Comparison of ENCODE assay signal across 24 mouse cellular contexts in the genomic region with DNA sequence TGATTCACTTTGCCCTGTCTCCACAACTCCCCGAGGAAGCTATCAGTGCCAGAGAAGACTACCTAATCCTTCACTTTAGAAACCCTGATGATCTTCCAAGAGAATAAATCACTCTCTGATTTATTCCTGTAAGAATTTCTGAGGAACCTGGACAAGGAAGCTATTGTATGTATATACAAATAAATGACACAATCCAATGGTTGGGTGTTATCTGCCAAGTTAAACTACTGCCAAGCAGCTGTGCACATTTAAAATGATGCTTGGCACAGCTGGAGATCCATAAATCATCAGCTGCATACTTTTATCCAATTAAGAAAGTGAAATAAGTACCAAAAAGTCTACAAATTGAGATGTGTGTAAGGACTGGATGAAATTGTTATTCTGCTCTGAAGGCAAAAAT. TPM values are rescaled to one million over a fixed set of nuclear protein-coding genes. Genes with fewer than 3 reads are reported as not detected.
DNase-seq lines count a peak whose midpoint lies in the region; ATAC-seq lines count a peak whose summit lies in the region.
"Had no signal": no experiment of that assay in that cellular context is flagged by ENCODE, and none has a peak within 500 bp of the region (broad histone marks: within the 10 kb centered on the region; RNA-seq: fewer than 3 reads in every experiment).

No protein-coding gene starts in this region.

- H3K27me3 ChIP-seq in heart, embryonic 13.5 days (replicated peaks) = no peaks in the 10 kb centered on the region
- peaks cover 6% of the 10 kb centered on the region; the same call in 1 of the 2 replicates for H3K27me3 ChIP-seq in midbrain, embryonic 10.5 days (ENCODE audit: low read depth, poor library complexity, severe bottlenecking)
- peaks cover 3% of the 10 kb centered on the region; the same call in 1 of the 2 replicates for H3K27me3 ChIP-seq in midbrain, embryonic 13.5 days
- H3K27me3 ChIP-seq: hindbrain, embryonic 13.5 days; limb, embryonic 13.5 days had no signal

- H3K27ac ChIP-seq in heart, embryonic 13.5 days (replicated peaks) = peak overlapping the region; percentile 94
- H3K27ac ChIP-seq in midbrain, embryonic 10.5 days (replicated peaks) = peak overlapping the region; percentile 33; the same call in 1 of the 2 replicates
- no peak overlapping the region for H3K27ac ChIP-seq in midbrain, embryonic 13.5 days
- H3K27ac ChIP-seq: hindbrain, embryonic 13.5 days; limb, embryonic 13.5 days; liver, embryonic 13.5 days; stomach, postnatal 0 days had no signal

- no peaks in the 10 kb centered on the region for H3K9me3 ChIP-seq in heart, embryonic 13.5 days
- no peaks in the 10 kb centered on the region for H3K9me3 ChIP-seq in midbrain, embryonic 10.5 days (replicated peaks)
- H3K9me3 ChIP-seq in midbrain, embryonic 13.5 days = no peaks in the 10 kb centered on the region
- H3K9me3 ChIP-seq: hindbrain, embryonic 13.5 days; limb, embryonic 13.5 days; liver, embryonic 13.5 days had no signal

- ATAC-seq in heart, embryonic 13.5 days (ENCODE audit: extremely low read depth, insufficient number of reproducible peaks, low FRiP score, low TSS enrichment) = no peak
- ATAC-seq in midbrain, embryonic 13.5 days = no peak
- ATAC-seq: CD4-positive, CD25-positive, alpha-beta regulatory T cell, adult 4 months; inflammation-experienced regulatory T-cells, adult 6 months; midbrain, embryonic 16.5 days had no signal

- H3K36me3 ChIP-seq in heart, embryonic 13.5 days = no peaks in the 10 kb centered on the region
- H3K36me3 ChIP-seq in midbrain, embryonic 10.5 days = no peaks in the 10 kb centered on the region
- no peaks in the 10 kb centered on the region for H3K36me3 ChIP-seq in midbrain, embryonic 13.5 days
- H3K36me3 ChIP-seq: hindbrain, embryonic 13.5 days; limb, embryonic 13.5 days; liver, embryonic 13.5 days had no signal

- H3K4me2 ChIP-seq in heart, embryonic 13.5 days = peak overlapping the region; percentile 47
- H3K4me2 ChIP-seq in midbrain, embryonic 13.5 days (replicated peaks) = no peak overlapping the region
- H3K4me2 ChIP-seq: hindbrain, embryonic 13.5 days; limb, embryonic 13.5 days; liver, embryonic 13.5 days had no signal

- no peak overlapping the region for H3K4me3 ChIP-seq in heart, embryonic 13.5 days
- H3K4me3 ChIP-seq in midbrain, embryonic 10.5 days = no peak overlapping the region
- H3K4me3 ChIP-seq in midbrain, embryonic 13.5 days (replicated peaks) = no peak overlapping the region
- H3K4me3 ChIP-seq: hindbrain, embryonic 13.5 days; limb, embryonic 13.5 days; liver, embryonic 13.5 days had no signal

- no peak overlapping the region; the same call in 1 of the 2 replicates for H3K9ac ChIP-seq in heart, embryonic 13.5 days
- H3K9ac ChIP-seq in midbrain, embryonic 13.5 days (replicated peaks) = no peak overlapping the region
- H3K9ac ChIP-seq: hindbrain, embryonic 13.5 days; limb, embryonic 13.5 days; liver, embryonic 13.5 days had no signal

- no peak for DNase-seq in heart, adult 18-20 months
- no peak for DNase-seq in midbrain, embryonic 10.5 days (ENCODE audit: low spot score)
- peak; percentile 8 for DNase-seq in adipocyte (ENCODE audit: low spot score)
- no peak for DNase-seq in adrenal gland, adult 2 months
- no peak for DNase-seq in gastrocnemius, postnatal 10 days
- DNase-seq: cerebellum, adult 11 months; cerebellum, adult 9-11 months; kidney, postnatal 4 days; liver, embryonic 13.5 days; lung, adult 2 months; lung, postnatal 14 days; thymus, adult 2 months; thymus, postnatal 4 days had no signal

- H3K4me1 ChIP-seq in heart, embryonic 13.5 days = peaks cover 58% of the 10 kb centered on the region
- H3K4me1 ChIP-seq in midbrain, embryonic 10.5 days = peaks cover 54% of the 10 kb centered on the region
- peaks cover 30% of the 10 kb centered on the region for H3K4me1 ChIP-seq in midbrain, embryonic 13.5 days (replicated peaks)
- H3K4me1 ChIP-seq: liver, embryonic 13.5 days had no signal

- 35% methylated on average over 1 of the region's 1 CpGs for WGBS in heart, embryonic 13.5 days
- WGBS in midbrain, embryonic 10.5 days = 66% methylated on average over 1 of the region's 1 CpGs
- 34% methylated on average over 1 of the region's 1 CpGs for WGBS in midbrain, embryonic 13.5 days

RNA-seq across cellular contexts. Expression of gene Scrg1, which starts 54.1 kb away (rescaled TPM):
- polyA plus RNA-seq in heart, embryonic 13.5 days (2015; fragmentation: Nextera tagmentation; extraction: Ambion mirVana) = 1.3 and 1.4 TPM in 2 replicates
- total RNA-seq in heart, adult 18-20 months (2021) = not detected
- 0.35 TPM in 1 of 2 replicates, not detected in the other for polyA plus RNA-seq in midbrain, embryonic 10.5 days (2016; fragmentation: Nextera tagmentation; extraction: Ambion mirVana)
- polyA plus RNA-seq in midbrain, embryonic 13.5 days (2015; fragmentation: Nextera tagmentation; extraction: Ambion mirVana) = 2.5 and 3.3 TPM in 2 replicates
- under 1 TPM in 1 of 2 experiments, not detected in 1; 0.45 TPM for total RNA-seq in adrenal gland, adult 2 months (2021)
- polyA plus RNA-seq in adrenal gland, adult 2 months (2012; rRNA removed) = 0.22 TPM in 1 of 2 replicates, not detected in the other
- total RNA-seq in gastrocnemius, postnatal 10 days (2021) = not detected
- total RNA-seq: common myeloid progenitor, adult 5-6 weeks had no signal
- polyA plus RNA-seq: CD4-positive, CD25-positive, alpha-beta regulatory T cell, adult 4 months; forebrain, embryonic 11.5 days; inflammation-experienced regulatory T-cells, adult 6 months; kidney, embryonic 16.5 days had no signal
